Comparison of ENCODE assay signal across 15 mouse cellular contexts in genomic region chr17:45914237-45914636, GRCm38 (mm10).
"Had no signal": no experiment of that assay in that cellular context is flagged by ENCODE, and none has a peak within 500 bp of the region (broad histone marks: within the 10 kb centered on the region; RNA-seq: fewer than 3 reads in every experiment).

No protein-coding gene starts in this region.

- DNase-seq: kidney, postnatal 14 days; kidney, postnatal 4 days; liver; liver, embryonic 13.5 days; lung, adult 2 months; lung, postnatal 14 days; lung, postnatal 4 days; midbrain, embryonic 14.5 days; thymus, adult 2 months; thymus, postnatal 14 days; thymus, postnatal 4 days had no signal

- H3K9me3 ChIP-seq: liver, embryonic 13.5 days had no signal

- H3K27ac ChIP-seq: limb, embryonic 10.5 days; limb, embryonic 13.5 days; liver, embryonic 13.5 days; stomach, postnatal 0 days had no signal

- H3K9ac ChIP-seq: limb, embryonic 13.5 days; liver, embryonic 13.5 days had no signal

- H3K27me3 ChIP-seq: limb, embryonic 13.5 days; liver, embryonic 13.5 days had no signal

- H3K36me3 ChIP-seq: limb, embryonic 10.5 days; limb, embryonic 13.5 days; liver, embryonic 13.5 days had no signal

- H3K4me2 ChIP-seq: limb, embryonic 13.5 days; liver, embryonic 13.5 days; midbrain, embryonic 11.5 days had no signal

- H3K4me3 ChIP-seq: limb, embryonic 10.5 days; limb, embryonic 13.5 days; liver, embryonic 13.5 days had no signal
